Mouse (Mus musculus): Measurements from ENCODE around the gene Car2.

Gene Car2

DNA sequence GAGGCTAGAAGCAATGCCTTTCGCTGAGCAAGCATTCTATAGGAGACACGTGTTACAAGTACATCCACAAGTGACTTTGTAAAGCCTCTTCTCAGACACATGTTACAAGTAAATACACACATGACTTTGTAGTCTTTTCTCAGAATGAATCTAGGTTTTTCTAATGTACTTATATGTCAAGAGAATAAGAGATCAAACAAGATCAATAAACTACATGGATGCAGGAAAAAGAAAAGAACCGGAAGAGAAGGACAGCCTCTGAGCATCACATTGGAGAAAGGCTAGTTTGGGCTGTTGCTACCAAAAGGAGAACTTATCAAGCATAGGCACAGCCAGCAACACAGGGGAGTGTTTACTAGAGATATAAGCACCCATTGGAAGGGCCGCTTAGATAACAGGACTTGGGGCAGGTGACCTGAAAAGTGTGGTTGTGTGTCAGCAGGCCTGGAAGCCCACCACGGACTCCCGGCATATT lies 7.3 kb upstream of the Car2 start:
- WGBS, result 88% methylated on average over 6 of the region's 6 CpGs

DNA sequence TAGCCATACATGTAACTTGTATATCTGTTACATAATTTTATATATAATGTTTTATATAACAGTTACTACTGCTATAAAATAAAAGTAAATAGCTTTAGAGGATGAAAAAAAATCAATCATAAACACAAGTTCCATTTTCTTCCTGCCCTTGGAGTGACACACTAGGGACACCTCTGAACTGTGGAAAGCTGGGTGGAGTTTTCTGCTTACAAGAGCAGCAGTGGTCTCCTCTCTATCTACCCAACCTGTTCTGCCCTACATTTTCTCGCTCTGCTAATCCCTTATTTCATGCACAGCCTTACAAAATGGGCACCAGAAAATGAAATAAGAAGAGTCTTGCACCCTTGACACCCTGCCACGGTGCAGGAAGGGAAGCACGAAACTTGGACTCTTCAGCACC lies 6.8 kb upstream of the Car2 start:
- 87% methylated on average over 3 of the region's 3 CpGs for WGBS

- 78% methylated on average over 2 of the region's 2 CpGs for WGBS
These were observed 5.8 kb upstream of the Car2 start for GRCm38 (mm10) chr3:14880277-14880676.

DNA sequence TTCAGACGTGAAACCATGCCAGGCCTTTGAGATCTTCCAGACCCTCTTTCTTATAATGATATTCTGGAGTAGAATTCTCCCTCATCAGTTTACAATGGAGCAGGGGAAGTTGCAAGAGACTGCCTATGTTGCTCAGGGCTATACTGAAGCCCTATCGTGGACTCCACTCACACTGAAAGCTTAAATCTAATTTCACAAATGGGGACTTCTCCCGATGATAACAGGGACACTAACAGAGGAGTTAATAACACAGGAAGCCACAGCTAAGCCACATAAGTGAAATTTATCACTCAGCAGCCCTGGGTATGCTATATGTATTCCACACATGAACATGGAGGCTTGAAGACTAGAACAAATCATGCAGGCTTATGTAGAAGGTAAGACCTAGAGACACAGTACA lies 3.3 kb upstream of the Car2 start:
- WGBS, result 83% methylated on average over 3 of the region's 3 CpGs

- 43% methylated on average over 11 of the region's 11 CpGs for WGBS
These were observed 1.1 kb downstream of the Car2 start for GRCm38 (mm10) chr3:14887134-14887666.

DNA sequence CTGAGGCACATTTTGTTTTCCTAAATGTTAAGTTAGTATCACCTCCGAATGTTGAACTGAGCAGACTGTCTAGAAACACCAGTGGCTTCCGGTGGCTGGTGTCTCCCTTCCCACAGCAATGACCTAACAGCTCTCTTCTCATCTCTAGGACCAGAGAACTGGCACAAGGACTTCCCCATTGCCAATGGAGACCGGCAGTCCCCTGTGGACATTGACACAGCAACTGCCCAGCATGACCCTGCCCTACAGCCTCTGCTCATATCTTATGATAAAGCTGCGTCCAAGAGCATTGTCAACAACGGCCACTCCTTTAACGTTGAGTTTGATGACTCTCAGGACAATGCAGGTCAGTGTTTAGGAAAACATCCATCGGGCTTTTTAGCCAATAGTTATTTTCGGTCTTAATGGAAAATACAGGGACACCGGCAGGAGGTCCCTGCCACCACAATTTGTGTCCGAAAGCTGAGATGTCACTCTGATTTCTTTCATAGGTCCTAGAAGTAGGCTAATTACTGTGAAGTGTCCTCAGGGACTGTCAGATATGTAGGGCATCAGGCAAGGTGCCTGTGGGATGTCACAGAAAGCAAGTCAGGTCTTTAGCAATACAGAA lies 1.7 kb downstream of the Car2 start:
- WGBS, result 59% methylated on average over 10 of the region's 10 CpGs

GRCm38 (mm10) chr3:14888549-14888948 lies 2.5 kb downstream of the Car2 start:
- 66% methylated on average over 2 of the region's 2 CpGs for WGBS

GRCm38 (mm10) chr3:14889085-14889484 lies 3.0 kb downstream of the Car2 start:
- 79% methylated on average over 2 of the region's 2 CpGs for WGBS

GRCm38 (mm10) chr3:14889716-14890409 lies 3.8 kb downstream of the Car2 start:
- WGBS, result 41% methylated on average over 4 of the region's 4 CpGs

GRCm38 (mm10) chr3:14892991-14893390 lies 6.9 kb downstream of the Car2 start:
- 72% methylated on average over 3 of the region's 3 CpGs for WGBS

DNA sequence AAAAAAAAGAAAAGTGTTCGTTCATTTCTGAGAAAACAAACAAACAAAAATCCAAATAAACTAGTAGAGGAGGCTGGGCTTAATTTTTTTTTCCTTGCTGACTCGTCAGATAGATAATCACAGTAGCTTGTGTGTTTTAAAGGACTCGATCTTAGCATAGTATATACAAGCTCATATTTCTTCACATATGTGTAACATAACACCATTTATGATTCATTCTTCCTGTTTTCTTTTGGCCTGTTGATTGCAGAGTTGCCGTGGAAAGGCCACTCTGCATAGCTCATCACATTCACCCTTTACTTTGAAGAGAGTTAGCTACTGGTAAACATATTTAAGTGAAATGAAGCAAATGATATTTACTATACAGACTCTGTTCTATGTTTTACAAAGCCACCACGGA lies 7.6 kb downstream of the Car2 start:
- WGBS, result 62% methylated on average over 5 of the region's 5 CpGs

DNA sequence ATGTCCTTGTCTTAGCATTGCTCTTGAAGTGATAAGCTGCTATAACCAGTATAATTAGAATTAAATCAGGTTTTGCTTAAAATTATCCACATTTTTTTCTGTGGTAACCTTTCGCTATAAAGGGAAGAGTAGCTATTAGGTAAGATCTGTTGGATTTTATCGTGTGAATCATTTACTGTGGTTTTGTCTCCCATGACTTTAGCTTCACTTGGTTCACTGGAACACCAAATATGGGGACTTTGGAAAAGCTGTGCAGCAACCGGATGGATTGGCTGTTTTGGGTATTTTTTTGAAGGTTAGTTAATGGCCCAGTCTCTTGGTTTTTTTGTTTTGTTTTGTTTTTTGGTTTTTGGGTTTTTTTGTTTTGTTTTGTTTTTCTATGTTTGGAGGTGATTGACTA lies 9.3 kb downstream of the Car2 start:
- 90% methylated on average over 3 of the region's 3 CpGs for WGBS

- WGBS, result 83% methylated on average over 6 of the region's 6 CpGs
These were observed 11.7 kb downstream of the Car2 start for GRCm38 (mm10) chr3:14897770-14898169.

DNA sequence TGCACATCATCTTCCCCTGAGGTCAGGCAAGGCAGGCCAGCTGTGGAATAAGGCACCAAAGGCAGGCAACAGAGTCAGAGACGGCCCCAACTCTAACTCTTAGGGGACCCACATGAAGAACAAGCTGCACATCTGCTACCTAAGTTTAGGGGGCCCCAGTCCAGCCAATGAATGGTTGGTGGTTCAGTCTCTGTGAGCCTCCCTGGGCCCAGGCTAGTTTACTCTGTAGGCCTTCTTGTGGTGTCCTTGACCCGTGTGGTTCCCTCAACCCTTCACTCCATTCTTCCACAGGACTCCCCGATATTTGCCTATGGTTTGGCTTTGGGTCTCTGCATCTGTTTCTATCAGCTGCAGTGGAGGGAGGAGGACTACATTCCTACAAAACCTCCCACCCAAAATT lies 17.3 kb downstream of the Car2 start:
- WGBS, result 89% methylated on average over 3 of the region's 3 CpGs

DNA sequence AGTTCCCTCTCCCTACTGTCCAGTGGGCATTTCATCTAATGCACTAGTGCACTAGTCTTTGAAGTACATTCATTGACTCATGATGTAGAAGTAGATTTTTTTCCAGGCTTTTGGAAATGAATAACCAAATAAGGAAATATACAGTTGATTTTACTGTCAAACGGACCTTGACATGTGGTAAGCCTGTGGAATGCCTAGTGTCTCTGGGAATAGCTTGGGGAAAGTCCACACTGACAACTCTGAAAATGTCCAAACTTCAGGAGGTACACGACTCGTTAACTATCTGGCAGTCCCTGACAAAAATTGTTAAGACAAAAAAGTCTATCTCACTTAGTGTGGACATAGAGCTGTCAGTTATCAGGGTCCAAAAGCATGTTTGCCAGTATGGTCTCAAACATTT lies 18.1 kb downstream of the Car2 start:
- 79% methylated on average over 3 of the region's 3 CpGs for WGBS

- 69% methylated on average over 1 of the region's 1 CpGs for WGBS
These were observed 21.2 kb downstream of the Car2 start for GRCm38 (mm10) chr3:14907271-14907670.

- 91% methylated on average over 4 of the region's 4 CpGs for WGBS
These were observed 26.0 kb downstream of the Car2 start for GRCm38 (mm10) chr3:14911992-14912582.

DNA sequence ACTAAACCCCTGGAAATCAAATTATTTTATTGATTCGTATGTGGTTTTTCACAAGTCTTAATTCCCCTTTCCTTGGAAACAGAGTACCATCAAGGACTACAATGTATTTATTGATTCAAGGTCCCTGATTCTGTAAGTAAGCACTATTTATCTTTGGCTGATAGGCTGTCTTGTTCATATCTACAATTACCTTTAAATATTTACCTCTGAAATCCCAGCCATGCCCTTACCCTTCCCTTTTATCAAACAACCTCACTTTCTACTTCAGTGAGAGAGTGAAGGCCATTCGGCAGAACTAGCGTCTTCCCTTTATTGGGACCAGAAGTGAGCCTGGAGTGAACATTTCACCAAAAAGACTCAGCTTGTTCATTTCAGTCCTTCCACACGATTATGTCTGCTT lies 27.7 kb downstream of the Car2 start:
- WGBS, result 87% methylated on average over 4 of the region's 4 CpGs

GRCm38 (mm10) chr3:14915355-14915754 lies 29.3 kb downstream of the Car2 start:
- WGBS, result 85% methylated on average over 2 of the region's 2 CpGs

- WGBS, result 58% methylated on average over 2 of the region's 2 CpGs
These were observed 31.2 kb downstream of the Car2 start for GRCm38 (mm10) chr3:14917261-14917660.

DNA sequence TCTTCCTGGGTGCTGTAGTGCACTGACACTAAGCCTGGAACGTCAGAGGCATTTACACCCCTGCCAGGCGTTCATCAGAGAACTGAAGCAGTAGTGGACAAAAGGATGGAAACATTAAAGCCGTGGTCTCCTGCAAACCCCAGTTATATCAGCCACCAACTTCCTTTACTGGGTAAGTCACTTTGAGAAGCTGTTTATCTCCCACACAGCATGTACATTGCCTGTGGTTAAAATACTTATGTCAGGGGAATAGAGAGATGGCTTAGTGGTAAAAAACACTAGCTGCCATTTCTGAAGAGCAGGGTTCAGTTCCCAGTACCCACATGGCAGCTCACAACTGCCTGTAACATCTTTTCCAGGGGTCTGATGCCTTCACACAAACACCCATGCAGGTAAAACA lies 58.6 kb downstream of the Car2 start:
- WGBS, result 77% methylated on average over 3 of the region's 3 CpGs

DNA sequence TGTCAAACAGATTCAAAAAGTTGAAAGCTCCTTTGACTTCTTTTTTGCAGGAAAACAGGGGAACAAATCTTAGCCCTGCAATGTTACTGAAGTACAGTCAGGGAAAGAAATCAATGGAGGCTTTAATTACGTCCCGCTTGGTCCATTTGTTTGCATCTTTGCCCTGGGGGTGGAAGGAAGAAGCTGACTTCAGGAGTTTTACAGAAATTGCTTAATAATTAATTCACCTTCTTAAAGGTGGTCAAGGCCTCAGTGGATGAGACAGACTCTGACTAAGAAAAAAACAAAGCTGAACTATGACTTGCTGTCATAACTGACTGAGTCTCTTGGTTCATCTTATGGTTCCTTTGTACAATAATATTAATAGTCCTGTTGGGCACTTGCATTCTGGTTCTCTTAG lies 59.6 kb downstream of the Car2 start:
- 80% methylated on average over 2 of the region's 2 CpGs for WGBS
